Mouse (Mus musculus): ENCODE data around the gene Bag1.

Bag1 gene

GRCm38 (mm10) chr4:40948160-40948708, at the start of gene Bag1, which contains the start of gene Chmp5:
Gene Bag1, minus strand, starts transcription at chr4:40948294.
Gene Chmp5, plus strand, starts transcription at chr4:40948407.
- in situ Hi-C loops (cut with MboI, MseI) = no loop called here

- in situ Hi-C loops (cut with MboI, MseI) = loop anchor here (25.0 kb wide), 1 partner anchor 216 kb away; no protein-coding TSS in a partner anchor
Observed at GRCm38 (mm10) chr4:40996302-40996701, 48.2 kb upstream of the Bag1 start.

DNA sequence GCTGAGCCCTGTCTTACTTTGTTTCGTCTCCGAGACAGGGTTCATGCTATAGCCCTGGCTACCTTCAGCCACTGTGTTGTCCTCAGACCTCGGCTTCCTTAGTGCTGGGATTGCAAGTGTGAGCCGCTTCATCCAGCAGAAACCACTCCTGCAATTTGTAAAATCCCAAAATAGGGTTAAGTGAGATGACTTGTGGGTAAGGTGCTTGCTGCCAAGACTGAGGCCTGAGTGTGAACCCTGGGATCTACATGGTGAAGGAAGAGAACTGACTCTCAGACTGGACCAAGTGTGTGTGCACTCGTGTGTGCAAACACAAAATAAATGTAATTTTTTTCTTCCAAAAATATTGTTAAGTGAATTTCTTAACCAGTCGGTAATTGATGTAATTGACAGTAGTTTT, 41.5 kb upstream of the Bag1 start:
- in situ Hi-C loops (cut with MboI, MseI) = loop anchor here (25.0 kb wide), 1 partner anchor 223 kb away; no protein-coding TSS in a partner anchor

GRCm38 (mm10) chr4:40983686-40984085, 35.6 kb upstream of the Bag1 start:
- in situ Hi-C loops (cut with MboI, MseI) = loop anchor here (25.0 kb wide), 1 partner anchor 229 kb away; no protein-coding TSS in a partner anchor

DNA sequence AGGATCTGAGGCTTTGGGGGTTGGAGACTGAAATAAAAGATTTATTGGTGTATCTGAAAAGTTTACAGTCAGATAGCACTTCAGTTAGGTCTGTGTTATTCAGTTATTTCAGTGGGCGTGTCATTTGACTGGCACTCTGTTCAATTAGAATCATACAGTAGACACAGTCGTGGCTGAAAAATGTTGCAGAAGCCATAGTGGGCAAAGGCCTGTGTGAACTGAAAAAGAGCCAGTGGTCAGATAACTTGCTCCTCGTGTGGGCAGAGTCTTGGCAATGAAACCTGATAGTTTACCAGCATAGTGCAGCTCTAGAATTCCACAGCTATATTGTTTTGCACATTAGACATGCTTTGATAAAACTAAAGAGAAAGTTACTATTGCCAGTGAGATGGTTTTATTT, 34.4 kb upstream of the Bag1 start:
- in situ Hi-C loops (cut with MboI, MseI) = loop anchor here (25.0 kb wide), 1 partner anchor 230 kb away; no protein-coding TSS in a partner anchor

- in situ Hi-C loops (cut with MboI, MseI) = loop anchor here (10.0 to 25.0 kb wide), 2 partner anchors 233 to 715 kb away; partner anchors contain the start of genes Smim27 and Topors
Observed at GRCm38 (mm10) chr4:40979430-40979829, 31.3 kb upstream of the Bag1 start.

DNA sequence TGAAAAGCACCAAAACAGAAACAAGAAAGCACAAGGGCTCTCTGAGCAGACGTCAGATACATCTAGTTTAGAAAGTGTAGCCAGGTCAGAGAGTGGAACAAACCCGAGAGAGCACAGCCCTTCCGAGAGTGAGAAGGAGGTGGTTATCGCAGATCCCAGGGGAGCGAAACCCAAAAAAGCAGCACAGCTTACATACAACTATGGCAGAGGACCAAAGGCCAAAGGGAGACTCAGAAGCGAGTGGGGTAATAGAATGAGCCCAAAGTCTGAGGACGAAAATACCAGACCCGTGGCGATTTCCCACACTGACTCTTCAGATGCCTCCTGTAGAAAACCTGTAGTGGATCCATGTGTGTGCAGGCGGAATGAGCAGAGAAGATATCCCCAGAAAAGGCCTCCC, 28.6 kb upstream of the Bag1 start:
- in situ Hi-C loops (cut with MboI, MseI) = loop anchor here (10.0 to 25.0 kb wide), 2 partner anchors 236 to 712 kb away; partner anchors contain the start of genes Smim27 and Topors

GRCm38 (mm10) chr4:40975678-40976077, 27.6 kb upstream of the Bag1 start:
- in situ Hi-C loops (cut with MboI, MseI) = loop anchor here (10.0 to 25.0 kb wide), 2 partner anchors 237 to 711 kb away; partner anchors contain the start of genes Smim27 and Topors

DNA sequence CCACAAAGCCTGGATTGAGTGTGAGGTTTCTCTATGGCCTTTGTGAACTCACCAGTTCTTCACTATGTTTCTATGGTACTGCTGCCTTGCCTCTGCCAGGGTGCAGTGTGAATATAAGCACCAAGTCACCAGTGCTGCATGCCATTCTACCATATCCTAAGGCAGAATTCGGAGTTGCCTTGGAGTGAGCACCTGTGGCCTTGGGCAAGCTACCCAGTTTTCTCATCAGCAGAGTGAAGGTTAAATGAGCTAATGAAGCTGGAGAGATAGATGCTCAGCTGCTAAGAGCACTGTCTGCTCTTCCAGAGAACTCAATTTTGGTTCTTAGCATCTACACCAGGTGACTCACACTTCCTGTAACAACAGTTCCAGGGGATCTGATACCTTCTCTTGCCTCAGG, 25.9 kb upstream of the Bag1 start:
- in situ Hi-C loops (cut with MboI, MseI) = loop anchor here (10.0 kb wide), 1 partner anchor 709 kb away; the partner anchor contains the start of genes Smim27 and Topors

DNA sequence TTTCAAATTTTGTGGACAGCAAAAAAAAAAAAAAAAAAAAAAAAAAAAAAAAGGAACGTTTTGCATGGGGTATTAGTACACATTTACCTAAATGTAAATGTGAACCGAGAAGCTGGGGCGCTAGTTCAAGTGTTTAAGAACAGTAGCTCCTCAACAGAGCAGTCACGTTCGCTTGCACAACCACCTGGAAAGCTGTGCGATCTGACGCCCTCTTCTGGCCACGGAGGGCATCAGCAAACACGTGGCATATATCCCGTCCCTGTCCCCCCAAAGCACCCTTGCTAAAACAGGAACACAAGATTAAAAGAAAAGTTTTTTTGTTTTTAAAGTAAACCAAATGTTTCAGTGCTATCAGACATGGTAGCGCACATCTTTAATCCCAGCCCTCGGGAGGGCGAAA, 23.6 kb upstream of the Bag1 start:
- in situ Hi-C loops (cut with MboI, MseI) = loop anchor here (10.0 kb wide), 1 partner anchor 707 kb away; the partner anchor contains the start of genes Smim27 and Topors

- in situ Hi-C loops (cut with MboI, MseI) = loop anchor here (10.0 kb wide), 1 partner anchor 706 kb away; the partner anchor contains the start of genes Smim27 and Topors
Observed at GRCm38 (mm10) chr4:40970842-40971701, 23.0 kb upstream of the Bag1 start, which contains the start of gene Nfx1. Gene Nfx1, plus strand, starts transcription at chr4:40970906.

DNA sequence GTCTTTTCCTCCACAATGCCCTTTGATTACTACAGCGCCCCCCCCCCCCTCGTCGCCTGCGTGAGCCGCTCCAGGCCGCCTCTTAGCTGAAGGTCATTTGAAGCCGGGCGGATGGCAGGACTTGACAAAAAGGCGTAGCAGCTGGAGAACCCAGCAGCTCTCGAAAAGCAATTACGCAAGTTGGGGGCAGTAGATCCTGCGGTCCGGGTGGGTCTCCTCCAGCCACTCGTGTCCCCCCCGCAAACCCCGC, 22.4 kb upstream of the Bag1 start:
- in situ Hi-C loops (cut with MboI, MseI) = loop anchor here (10.0 kb wide), 1 partner anchor 706 kb away; the partner anchor contains the start of genes Smim27 and Topors

- in situ Hi-C loops (cut with MboI, MseI) = loop anchor here (10.0 kb wide), 1 partner anchor 705 kb away; the partner anchor contains the start of genes Smim27 and Topors
Observed at GRCm38 (mm10) chr4:40969781-40970591, 21.9 kb upstream of the Bag1 start.

DNA sequence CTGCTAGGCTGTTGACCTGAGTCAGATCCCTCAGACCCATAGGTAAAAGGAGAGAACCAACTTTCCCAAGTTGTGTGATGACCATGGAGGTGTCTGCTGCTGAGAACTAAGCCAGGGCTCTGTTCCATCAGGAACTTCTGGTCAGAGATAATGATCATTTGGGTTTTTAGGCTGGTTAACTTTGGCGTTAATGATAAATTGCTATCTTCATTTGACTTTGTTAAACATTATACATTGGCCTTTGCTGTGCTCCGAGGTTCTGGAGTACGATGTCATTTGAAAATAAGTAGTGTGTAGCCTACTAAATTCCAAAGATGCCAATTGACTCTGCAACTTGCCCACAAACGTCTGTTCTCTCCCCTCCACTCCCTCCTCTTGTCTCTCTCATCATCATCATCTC, 21.1 kb upstream of the Bag1 start:
- in situ Hi-C loops (cut with MboI, MseI) = no loop called here

DNA sequence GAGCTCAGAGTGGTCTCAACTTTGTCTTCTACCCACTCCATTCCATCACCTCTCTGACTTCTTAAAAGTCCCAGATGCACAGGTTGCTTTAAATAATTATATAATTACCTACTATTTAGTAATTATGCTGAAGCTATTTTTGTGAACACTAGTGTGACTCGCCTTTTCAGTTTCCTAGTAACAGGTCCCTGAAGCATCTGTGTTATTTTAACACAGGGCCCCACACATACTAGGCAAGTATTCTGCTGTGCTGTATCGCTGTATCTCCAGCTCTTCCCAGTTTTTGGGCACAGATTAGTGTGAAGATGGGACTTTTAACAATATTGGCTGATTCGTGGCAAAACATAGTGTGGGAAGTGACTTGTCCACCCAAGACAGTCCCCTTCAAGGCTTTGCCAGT, 15.4 kb upstream of the Bag1 start:
- in situ Hi-C loops (cut with MboI, MseI) = no loop called here

- in situ Hi-C loops (cut with MboI, MseI) = no loop called here
Observed at GRCm38 (mm10) chr4:40955942-40956341, 7.8 kb upstream of the Bag1 start.

DNA sequence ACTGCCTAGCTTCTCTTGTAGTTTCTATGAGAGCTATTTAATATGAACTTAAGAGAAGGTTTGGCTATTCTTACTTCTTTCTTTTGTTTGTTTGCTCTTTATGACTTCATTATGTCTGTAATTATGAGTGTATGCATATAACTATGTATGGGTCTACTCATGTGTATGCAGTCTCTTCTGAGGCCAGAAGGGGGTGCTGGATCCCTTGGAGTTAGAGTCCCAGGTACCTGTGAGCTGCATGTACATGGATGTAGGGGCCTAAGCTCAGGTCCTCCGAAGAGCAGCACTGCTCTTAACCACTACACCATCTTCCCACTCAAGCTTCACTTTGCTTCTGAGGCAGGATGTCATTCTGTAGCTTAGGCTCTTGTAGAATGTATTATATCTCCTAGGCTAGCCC, 5.4 kb upstream of the Bag1 start:
- in situ Hi-C loops (cut with MboI, MseI) = loop anchor here (5.0 kb wide), 1 partner anchor 96 kb away; no protein-coding TSS in a partner anchor

GRCm38 (mm10) chr4:40947565-40948159, 432 bp downstream of the Bag1 start:
- in situ Hi-C loops (cut with MboI, MseI) = no loop called here

DNA sequence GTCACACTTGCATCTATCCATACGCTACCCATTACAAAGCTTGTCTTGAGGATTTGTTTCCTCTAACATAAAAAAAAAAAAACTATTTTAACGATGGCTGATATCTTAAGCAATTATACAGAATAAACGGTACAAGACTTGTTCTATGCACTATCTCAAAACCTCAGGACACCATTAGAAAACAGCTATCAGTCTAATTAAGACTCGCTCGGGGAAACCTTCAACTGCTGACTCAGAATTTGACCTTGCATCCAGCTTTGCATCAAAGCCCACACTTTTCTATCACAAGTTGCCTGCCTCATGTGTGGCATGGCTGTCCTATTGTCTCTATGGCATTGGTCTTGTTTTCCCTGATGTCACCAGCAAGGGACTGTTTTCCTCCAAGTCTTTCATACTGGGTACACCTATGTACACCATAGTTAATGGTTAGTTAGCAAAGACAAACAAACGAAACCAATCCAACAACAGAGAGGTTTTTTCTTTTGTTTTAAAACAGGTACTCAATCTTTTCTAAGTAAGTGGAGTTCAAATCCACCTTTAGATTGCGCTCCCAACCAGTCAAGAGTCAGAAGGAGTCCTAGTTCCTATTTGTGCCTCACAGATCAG, 1.5 kb downstream of the Bag1 start:
- in situ Hi-C loops (cut with MboI, MseI) = no loop called here

DNA sequence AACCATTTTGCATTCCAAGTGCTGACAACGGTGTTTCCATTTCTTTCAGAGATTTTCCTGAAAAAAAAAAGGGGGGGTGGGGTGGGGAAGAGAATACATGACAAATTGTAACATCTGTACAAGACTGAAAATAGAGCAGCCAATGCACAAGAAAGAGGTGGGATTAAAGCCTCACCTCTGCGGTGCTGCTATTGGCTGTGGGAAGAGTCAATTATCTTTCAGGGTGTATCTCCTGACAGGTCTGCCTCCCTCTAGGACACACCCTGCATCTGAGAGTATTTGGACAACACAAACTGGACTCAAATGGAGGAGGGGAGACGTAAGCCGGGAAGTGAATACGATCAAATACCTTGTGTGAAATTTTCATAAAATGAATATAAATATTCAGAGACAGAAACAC, 4.4 kb downstream of the Bag1 start:
- in situ Hi-C loops (cut with MboI, MseI) = no loop called here

DNA sequence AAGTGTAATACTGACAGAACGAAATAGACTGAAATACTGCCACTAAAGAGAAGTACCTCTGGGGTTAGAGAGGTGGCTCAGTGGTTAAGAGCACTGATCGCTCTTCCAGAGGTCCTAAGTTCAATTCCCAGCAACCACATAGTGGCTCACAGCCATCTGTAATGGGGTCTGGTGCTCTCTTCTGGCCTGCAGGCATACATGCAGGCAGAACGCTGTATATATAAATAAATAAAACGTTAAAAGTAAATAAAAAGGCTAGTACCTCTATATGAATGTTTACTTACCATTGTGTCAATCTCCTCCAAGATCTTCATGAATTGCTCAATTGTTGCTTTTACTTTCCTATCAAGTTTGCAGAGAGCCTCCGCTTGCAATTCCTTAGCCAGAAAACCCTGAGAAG, 9.3 kb downstream of the Bag1 start:
- in situ Hi-C loops (cut with MboI, MseI) = no loop called here
